In the genomic region with DNA sequence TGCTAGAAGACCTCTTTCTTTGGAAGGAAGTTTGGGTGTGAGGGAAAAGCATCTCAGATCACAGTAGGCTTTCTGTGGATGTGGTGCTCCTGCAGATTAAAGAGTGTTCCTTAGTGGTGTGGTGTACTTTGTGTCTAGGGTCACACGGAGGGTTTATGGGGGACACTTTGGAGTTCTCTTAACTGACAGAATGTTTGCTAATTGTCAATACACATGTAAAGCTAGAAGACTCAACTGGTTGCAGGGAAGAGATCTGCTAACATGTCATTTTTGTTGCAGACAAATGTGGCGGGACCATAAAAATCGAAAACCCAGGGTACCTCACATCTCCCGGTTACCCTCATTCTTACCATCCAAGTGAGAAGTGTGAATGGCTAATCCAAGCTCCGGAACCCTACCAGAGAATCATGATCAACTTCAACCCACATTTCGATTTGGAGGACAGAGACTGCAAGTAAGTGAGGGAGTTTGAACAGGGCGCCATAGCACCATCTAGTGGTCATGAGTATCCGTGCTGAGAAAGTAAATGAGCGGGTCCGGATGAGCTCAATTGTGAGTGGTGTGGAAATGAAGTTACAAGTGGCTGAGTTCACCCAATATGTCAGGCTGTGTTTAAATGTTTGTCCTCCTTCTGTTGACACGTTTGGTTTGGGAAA, we compare ENCODE assay signal across 8 mouse cellular contexts. TPM values are rescaled to one million over a fixed set of nuclear protein-coding genes. Genes with fewer than 3 reads are reported as not detected.
DNase-seq lines count a peak whose midpoint lies in the region; ATAC-seq lines count a peak whose summit lies in the region.

No protein-coding gene starts in this region.

- peak; percentile 83 for ATAC-seq in common myeloid progenitor, adult 5-6 weeks (replicated peaks; ENCODE audit: low read depth, poor library complexity, severe bottlenecking)
- ATAC-seq in megakaryocyte-erythroid progenitor cell, adult 5-6 weeks (replicated peaks; ENCODE audit: low FRiP score, low TSS enrichment, poor library complexity, severe bottlenecking), result peak; percentile 91

- peak; percentile 79 for DNase-seq in ZHBTc4 (ENCODE audit: low read depth, low spot score)
- DNase-seq in gastrocnemius, postnatal 10 days, result peak; percentile 75
- peak; percentile 93 for DNase-seq in induced T-regulatory cell, adult 2 months (ENCODE audit: low read depth)
- DNase-seq in left cerebral cortex, adult 8-10 months (ENCODE audit: low spot score in 2 of 2), result peak; percentile 43 to 59
- peak; percentile 78 for DNase-seq in right cerebral cortex, postnatal 25 days
- peak; percentile 57 to 79 for DNase-seq in urinary bladder, postnatal 36 days (ENCODE audit: low spot score in 2 of 2)

RNA-seq across cellular contexts. Expression of a gene that starts 4.7 kb away (rescaled TPM):
- total RNA-seq in common myeloid progenitor, adult 5-6 weeks (2017), result 7.7 TPM in 2 replicates
- total RNA-seq in gastrocnemius, postnatal 10 days (2021), result 10 to 100 TPM; 60.4 to 72.9 TPM
- total RNA-seq in left cerebral cortex, adult 8-10 months (2022), result 10 to 100 TPM; 24.9 to 28.0 (median 26.4) TPM
- 0.15 and 0.20 TPM in 2 replicates for total RNA-seq in megakaryocyte-erythroid progenitor cell, adult 5-6 weeks (2014; fragmentation: Nextera tagmentation)
- 0.23 and 0.76 TPM in 2 replicates for total RNA-seq in megakaryocyte-erythroid progenitor cell, adult 5-6 weeks (2017)

Comparison
In these comparisons a context has a peak if more than half of its experiments do, and no peak if none do; other contexts are left out.
1. Peak in every context shown above with its lines: DNase-seq and ATAC-seq.